Mouse (Mus musculus) megakaryocyte, embryonic 14.5 days (primary cell): ENCODE results near the gene Upb1.

Experiments used
- FLI1 ChIP-seq: IDR thresholded peaks from 2 replicates; pipeline ENCODE4 v1.6.1; 2012; ENCODE audit warnings: low read length, inconsistent platforms, mixed read lengths
- GATA1 ChIP-seq: IDR thresholded peaks from 3 replicates; pipeline ENCODE4 v1.6.1; 2012; ENCODE audit warnings: mixed read lengths, low read length, inconsistent platforms, borderline replicate concordance

DNA sequence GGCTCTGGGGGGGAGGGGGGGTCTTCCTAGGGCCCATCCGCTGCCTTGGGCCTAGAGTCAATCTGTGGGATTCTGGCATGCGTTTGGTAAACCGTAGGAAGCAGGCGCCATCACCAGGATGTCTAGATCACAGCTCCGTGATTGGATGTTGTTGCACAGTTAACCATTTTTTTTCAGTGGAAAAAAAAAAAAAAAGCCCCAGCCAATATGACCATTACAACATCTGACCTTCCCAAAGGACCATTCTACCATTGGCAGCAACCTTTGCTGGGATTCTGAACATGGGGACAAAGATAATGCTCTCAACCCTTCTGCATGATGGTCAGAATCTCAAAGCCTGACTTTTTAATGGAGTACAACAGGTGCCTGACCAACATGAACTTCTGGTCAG is 29.2 kb downstream of the Upb1 start:
- TF ChIP-seq GATA1: no peak
- no peak for TF ChIP-seq FLI1
